Mouse (Mus musculus) A20 (cell line): Measurements from ENCODE around the gene Klhdc8a.
"Not testable (repeated sequence)": the region's sequence is repeated elsewhere in the genome, so short reads cannot be mapped to it uniquely, and the experiment has no call there.

Source experiments
- DNase-seq: peaks from one replicate; pipeline ENCODE4 v3.0.0-alpha.2; 2011; ENCODE audit warnings: low read depth, low spot score

Klhdc8a gene

DNA sequence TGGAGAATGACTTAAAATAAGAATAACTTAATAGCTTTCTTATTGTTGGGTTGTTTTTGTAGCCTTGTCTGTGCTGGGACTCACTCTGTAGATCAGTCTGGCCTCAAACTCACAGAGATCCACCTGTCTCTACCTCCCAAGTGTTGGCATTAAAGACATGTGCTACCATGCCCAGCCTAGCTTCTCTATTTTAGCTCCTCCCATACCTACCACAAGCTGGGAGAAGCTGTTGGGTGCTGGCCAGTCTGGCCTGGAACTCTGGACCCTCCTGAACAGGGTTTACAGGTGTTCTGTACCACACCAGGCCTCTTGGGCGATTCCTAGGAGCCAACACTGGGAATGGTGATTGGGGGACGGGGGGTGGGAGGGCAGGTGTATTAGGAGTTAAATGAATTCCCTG lies 44.8 kb downstream of the Klhdc8a start:
- DNase-seq, result peak; percentile 65

DNA sequence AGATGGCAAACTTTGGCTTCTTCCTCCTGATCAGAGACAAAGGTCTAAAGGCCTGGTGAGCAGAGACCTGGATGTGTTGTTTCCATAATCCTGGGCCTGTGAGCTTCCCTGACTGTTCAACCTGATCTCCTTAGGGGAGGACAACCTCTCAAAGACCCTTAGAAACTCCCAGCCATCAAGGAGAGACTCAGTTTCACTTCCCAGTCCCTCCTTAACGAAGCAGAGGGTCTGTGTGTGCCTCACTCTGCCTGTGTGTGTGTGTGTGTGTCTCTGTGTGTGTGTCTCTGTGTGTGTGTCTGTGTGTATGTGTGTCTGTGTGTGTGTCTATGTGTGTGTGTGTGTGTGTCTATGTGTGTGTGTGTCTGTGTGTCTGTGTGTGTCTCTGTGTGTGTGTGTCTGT lies 45.2 kb downstream of the Klhdc8a start:
- DNase-seq, result peak; percentile 68

DNA sequence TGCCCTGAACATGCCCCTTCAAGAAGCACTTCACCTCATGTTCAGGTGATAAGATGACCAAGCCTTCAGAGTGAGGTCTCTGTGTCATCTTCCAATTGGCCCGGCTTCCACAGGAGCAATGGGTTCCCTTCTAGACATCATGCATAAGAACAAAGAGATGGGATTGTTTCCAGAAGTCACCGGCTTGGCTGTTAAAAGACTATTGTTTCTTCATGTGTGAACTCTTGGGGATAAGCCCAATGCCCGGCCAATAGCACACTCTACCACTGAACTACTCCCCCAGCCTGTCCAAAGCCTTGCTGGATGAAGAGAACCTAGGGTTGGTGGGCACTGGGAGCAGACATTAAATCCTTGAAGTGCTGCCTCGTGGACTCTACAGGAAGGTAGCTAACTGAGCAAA lies 47.1 kb downstream of the Klhdc8a start:
- DNase-seq, result no peak

DNA sequence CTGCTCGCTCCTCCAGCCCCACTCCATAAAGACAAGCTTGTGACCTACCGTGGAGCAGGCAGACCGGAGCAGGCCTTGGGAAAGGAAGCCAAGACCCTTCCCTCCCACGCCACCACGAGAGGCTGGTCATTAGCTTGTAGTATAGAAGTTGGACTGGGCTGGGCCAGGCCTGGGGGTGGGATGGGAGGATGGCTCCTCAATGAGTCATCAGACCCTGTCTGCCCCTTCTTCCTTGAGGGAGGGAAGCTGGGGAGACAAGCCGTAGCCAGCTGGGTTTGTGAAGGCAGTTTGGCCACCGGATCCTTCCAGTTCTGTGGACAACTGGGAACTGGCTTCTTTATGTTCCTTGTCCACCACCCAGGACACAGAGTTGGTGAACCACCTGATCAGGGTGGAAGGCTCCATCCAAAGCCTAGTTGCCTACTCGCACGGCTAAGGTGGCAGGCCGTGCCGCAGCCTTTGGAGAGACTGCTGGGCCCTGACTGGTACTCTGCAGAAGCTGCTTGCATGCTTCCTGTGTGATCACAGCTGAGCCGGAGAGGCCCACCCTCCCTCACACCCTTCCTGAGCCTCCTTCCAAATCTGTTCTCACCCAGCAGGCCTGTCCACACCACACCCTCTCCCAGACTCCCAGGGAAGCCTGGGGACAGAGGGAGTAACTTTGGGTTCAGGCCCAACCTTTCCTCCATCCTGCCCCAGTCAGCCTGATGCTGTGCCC lies 47.9 kb downstream of the Klhdc8a start:
- no peak for DNase-seq

DNA sequence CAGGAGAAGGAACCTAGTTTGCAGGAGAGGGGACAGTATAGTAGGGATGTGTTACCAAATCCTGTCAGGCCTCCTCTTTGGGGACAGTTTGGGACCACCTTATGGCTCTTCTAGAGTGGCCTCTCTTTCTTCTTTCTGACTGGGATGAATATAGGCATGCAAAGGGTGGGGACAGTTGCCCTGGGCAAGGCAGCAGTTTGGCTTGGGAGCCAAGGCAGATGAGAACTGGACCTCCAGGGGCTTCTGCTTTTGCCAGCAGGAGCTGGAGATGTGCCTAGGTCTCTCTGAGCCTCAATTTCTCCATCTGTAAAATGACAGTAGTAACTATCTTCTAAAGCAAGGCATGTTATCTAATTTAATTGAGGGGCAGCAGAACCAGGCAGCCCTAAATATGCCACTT lies 48.5 kb downstream of the Klhdc8a start:
- no peak for DNase-seq

DNA sequence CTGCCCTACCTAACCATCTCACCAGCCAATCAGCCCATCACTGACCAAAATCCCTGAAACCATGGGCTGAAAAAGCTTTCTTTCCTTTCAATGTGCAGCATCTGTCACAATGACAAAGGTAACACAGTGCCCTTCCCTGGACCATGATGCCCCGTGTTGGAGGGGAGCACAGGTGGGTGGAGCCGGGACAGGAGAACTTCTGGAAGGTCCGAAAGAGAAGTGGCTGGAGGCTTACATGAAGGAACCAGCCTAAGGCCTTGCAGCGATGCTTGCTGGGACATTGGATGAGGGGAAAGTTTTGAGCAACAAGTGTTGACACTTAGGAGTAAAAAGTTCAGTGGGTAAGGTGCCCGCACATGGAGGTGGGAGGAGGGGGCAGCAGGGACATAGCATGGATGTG lies 50.0 kb downstream of the Klhdc8a start:
- DNase-seq, result no peak

DNA sequence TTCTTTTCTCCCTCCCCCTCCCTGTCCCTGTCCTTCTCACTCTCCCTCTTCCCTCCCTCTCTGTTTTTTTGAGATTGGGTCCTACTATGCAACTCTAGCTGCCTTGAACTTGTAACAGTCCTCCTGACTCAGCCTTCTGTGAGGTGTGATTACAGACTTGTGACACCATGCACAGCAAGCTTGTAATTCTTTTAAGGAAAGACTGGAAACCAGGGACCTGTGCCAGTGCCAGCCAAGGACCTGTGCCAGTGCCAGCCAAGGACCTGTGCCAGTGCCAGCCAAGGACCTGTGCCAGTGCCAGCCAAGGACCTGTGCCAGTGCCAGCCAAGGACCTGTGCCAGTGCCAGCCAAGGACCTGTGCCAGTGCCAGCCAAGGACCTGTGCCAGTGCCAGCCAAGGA lies 50.6 kb downstream of the Klhdc8a start:
- not testable (repeated sequence) for DNase-seq

DNA sequence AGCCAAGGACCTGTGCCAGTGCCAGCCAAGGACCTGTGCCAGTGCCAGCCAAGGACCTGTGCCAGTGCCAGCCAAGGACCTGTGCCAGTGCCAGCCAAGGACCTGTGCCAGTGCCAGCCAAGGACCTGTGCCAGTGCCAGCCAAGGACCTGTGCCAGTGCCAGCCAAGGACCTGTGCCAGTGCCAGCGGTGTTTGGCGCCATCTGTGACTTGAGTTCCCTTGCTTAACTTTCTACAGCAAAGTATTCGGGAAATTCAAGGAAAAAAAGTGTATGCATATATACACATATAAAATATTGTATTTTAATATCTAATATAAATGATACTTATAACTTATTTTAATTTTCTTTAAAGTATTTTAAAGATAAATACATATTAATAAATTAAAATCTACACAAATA lies 51.2 kb downstream of the Klhdc8a start:
- not testable (repeated sequence) for DNase-seq

DNA sequence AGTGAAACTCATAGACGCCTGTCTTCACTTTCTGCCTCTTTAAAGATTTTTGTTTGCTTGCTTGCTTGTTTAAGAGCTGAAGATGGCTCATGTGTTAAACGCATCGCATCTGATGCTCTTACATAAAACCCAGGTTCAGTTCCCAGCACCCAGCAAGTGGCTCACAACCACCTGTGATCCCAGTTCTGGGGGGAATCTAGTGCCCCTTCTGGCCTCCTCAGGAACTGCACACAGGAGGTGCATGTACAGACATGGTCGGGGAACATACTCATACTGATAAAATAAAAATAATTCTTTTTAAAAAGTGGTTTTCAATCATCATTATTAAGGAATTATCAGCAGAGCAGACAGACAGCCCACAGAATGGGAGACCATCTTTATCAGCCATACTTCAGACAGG lies 52.6 kb downstream of the Klhdc8a start:
- DNase-seq, result no peak

DNA sequence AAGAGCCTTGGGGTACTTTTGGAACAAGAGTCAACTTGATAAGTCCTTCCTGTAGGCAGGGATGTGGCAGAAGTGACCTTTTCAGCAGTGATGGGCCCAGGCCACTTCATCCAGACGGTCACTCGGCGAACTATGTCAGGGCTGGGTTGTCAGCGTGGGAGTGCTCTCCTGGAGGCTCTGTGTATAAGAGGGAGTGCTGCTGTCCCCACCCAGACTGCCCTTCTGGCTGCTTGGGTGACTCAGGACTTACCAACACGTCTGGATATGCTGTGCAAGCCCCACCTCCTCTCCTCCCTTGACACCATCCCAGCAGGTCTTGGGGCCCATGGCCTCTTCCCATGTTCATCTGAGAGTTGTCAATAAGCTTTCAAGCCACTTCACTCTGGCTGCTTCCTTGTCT lies 55.0 kb downstream of the Klhdc8a start:
- DNase-seq, result no peak

DNA sequence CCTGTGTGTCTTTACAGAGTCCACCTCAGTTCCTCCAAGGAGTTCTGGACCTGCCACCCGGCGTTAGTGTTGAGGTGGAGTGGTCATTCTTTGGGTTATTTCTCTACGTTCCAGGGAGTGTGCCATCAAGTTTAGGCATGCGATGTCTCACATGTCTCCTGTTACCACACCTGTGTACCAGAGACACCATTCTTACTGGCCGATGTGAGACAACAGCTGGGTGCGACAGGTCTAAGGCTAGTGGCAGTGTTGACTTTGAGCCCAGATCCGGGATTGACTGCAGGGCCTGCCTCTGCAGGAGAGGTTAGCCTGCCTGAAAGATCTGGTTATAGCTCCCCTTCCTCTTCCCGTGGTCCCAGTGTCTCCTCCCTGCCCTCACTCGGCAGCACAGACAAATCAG lies 55.8 kb downstream of the Klhdc8a start:
- DNase-seq, result no peak

DNA sequence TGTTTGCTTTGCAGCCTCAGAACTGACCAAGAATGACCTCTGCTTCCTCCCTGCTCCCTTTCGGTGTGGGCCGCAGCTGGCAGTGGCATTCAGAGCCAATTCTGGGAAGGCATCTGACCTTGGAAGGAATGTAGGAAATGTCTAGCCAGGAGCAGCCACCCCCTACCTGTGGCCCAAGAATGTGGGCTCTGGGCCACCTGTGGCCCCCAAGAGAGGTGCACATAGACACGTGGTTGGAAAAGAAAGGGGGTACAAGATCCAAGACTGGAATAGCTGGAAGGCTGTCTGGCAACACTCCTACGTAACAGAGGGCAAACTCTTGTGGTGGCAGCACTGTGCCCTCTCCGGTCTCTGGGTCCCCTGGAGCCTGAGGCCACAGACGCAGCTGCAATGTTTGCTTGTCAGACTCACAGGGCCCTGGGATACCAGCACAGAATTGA lies 56.8 kb downstream of the Klhdc8a start:
- no peak for DNase-seq

DNA sequence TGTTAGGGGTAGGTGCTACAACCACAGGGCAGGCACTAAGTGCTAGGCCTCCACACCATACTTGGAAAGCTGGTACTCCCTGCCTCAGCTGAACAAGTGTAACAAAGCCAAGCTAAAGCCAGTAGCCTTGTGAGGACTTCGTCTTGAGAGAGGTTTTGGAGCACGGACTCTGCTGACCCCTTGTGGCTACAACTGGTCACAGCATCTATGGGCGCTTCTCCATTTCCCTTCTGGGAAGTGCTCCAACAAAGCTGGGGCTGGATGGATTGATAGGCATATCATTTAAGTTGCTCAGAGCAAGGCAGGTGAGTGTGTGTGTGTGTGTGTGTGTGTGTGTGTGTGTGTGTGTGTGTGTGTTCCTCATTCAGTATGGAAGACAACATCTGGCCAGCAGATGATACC lies 57.4 kb downstream of the Klhdc8a start:
- peak; percentile 77 for DNase-seq

DNA sequence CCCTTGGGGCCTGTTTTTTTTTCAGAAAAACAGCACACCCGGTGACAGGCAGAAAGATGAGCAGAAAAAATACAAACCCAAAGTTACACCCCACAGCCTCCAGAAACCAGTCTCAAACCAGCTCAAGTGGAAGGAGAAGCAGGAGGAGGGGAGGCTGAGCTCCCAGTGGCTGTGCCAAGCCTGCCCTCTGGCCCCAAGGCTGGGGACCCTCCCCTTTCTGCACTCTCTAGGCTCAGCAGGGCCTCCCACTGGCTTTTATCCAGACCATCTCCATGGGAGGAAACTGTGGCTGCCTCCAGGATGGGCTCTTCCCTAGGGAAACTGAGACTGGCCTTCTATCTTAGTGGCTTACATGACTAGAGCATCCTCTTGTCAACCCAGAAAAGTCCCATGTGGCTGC lies 58.4 kb downstream of the Klhdc8a start:
- DNase-seq, result no peak
